Mouse (Mus musculus): ENCODE measurements around the gene Nfatc3. TPM values are rescaled to one million over a fixed set of nuclear protein-coding genes. Genes with fewer than 3 reads are reported as not detected.

The Nfatc3 gene
- total RNA-seq, 2 experiments from 2014 or later = 39.1 to 47.7 TPM

GRCm38 (mm10) chr8:106126055-106126454 lies 67.4 kb downstream of the Nfatc3 start:
- no peak for DNase-seq

DNA sequence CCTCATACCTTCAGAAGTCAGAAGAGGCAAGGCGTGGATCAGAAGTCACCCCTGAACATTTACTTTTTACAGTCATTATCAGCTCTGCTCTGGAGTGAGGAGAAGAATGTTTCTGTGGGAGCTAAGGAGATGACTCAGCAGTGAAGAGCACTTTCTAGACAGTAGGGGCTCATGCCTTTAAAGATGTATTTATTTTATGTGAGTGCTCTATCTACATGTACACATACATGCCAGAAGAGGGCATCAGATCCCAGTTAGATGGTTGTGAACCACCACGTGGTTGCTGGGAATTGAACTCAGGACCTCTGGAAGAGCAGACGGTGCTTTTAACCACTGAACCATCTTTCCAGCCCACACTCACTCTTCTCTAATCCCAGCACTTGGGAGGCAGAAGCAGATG lies 68.4 kb downstream of the Nfatc3 start:
- no peak for DNase-seq

DNA sequence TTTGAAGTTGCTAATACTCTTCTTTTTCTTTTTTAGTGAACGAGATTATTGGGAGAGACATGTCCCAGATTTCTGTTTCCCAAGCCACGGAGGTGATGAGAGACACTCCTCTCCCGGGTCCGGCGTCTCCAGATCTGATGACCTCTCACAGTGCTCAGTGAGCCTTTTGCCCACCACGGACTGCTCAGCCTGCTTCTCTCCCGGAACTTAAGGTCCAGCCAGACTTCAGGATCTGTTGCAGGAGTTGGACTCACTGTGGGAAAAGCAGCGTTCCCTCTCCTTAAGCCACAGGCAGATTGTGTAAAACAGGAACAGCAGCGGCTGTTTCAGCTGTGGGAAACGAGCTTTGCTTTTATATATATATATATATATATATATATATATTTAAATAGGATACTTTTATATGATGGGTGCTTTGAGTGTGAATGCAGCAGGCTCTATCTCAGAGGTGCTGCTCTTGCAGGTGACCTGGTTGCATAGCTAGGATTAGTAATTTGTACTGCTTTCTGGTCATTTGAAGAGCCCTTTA lies 69.3 kb downstream of the Nfatc3 start:
- no peak for DNase-seq

DNA sequence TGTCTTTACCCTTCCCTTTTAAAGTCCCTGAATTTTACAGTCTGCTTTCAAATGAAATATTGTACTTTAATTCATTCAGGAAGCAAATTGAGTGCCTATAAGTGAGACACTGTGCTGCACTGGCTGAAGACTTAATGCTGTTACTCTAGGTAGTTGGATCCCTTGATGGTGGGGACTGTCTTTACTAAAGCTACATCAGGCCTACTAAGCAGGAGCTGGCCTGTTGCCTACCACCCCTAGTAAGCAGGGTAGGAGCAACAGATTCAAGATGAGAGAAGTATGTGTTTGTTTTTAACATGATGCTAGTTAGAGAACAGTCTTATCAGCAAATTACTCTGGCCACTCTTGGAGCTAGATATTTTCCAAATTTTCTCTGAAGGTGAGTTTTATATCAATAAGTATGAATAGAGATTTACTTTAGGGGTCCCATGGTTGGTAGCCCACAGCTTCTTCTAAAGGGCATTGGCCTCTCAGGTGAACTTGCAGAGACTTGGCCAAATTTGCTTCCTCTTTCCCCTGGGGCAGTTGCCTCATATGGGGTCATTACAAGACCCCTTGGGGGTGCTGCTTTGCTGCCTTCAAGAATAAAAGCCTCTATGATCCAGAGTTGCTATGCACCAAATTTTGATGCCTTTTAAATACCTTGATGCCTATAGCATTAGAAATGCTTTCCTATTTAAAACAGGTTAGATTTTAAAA lies 70.7 kb downstream of the Nfatc3 start:
- DNase-seq = no peak

GRCm38 (mm10) chr8:106129997-106130396 lies 71.4 kb downstream of the Nfatc3 start:
- DNase-seq = no peak

- no peak for DNase-seq
These were observed 71.9 kb downstream of the Nfatc3 start for GRCm38 (mm10) chr8:106130505-106130904.

GRCm38 (mm10) chr8:106131021-106131420 lies 72.4 kb downstream of the Nfatc3 start:
- no peak for DNase-seq

DNA sequence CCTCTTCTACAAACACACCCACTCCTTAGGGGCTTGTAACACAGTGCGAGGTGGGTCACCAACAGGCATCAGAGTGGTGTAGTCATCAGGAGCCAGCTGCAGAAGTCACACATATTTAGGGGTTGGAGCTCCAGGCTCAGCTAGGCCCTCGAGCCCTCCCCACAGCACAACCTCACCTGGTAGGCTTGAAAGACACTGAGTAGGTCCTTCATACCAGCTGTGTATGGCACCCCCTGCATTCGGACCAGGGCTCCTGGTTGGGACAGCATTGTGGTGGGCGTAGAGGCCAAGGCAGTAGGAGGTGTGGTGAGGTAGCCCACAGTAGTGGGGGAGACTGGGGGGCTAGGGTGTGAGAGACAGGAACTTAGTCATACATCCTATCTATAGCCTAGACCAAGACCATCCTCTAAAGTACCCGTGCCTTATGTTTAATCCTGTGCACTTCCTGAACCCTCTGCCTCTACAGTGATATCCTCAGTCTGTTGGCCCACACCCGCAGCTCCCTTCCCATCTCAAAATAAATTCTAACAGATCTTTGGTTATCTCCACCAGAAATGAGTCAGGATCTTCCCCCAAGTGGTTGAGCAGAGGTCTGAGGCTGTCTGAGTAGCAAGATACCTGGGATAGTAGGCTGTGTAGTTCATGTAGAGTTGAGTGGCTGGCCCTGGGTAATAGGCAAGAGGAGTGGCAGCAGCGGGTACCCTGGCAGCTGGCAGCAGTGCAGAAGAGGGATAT lies 73.0 kb downstream of the Nfatc3 start:
- DNase-seq = no peak

GRCm38 (mm10) chr8:106132356-106132755 lies 73.7 kb downstream of the Nfatc3 start:
- DNase-seq = no peak

- DNase-seq = no peak
These were observed 74.9 kb downstream of the Nfatc3 start for GRCm38 (mm10) chr8:106133526-106133925.

GRCm38 (mm10) chr8:106133946-106134345 lies 75.3 kb downstream of the Nfatc3 start:
- DNase-seq = no peak

DNA sequence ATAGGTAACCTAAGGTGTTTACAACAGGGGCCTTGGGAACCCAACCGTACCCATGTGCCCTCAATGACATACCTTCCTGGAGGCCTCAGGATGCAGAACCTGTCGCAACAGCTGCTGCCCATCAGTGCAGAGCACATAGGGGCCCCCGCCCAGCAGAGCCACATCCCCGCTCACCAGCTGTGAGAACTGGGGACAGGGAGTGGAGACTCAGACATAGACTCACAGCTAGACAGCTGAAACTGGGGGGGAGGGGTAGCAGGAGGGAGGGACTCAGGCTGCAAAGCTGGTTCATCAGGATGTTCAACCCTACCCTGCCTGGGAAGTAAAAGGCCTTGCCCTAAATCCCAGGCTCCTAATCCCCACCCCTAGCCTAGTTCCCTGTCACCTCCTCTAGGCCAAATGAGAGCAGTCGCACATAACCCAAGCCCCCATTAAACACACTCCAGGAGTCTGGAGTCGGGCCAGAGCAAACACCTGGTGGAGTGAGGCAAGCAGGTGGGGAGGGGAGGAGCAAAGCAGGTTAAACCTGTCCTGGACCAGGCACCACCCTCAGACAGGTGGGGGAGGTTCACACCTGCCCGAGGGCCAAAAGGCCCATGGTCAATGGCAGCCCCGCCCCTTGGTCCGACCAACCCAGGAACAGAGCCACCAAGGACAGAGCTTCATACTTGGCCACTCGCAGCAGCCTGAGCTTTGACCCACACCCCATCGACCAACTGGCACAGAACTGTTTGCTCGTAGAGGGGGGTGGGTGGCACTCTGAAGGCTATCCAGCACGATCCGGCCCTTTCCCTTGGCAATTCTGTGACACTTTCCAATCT lies 76.3 kb downstream of the Nfatc3 start:
- DNase-seq = no peak

GRCm38 (mm10) chr8:106135672-106136071 lies 77.0 kb downstream of the Nfatc3 start:
- no peak for DNase-seq

DNA sequence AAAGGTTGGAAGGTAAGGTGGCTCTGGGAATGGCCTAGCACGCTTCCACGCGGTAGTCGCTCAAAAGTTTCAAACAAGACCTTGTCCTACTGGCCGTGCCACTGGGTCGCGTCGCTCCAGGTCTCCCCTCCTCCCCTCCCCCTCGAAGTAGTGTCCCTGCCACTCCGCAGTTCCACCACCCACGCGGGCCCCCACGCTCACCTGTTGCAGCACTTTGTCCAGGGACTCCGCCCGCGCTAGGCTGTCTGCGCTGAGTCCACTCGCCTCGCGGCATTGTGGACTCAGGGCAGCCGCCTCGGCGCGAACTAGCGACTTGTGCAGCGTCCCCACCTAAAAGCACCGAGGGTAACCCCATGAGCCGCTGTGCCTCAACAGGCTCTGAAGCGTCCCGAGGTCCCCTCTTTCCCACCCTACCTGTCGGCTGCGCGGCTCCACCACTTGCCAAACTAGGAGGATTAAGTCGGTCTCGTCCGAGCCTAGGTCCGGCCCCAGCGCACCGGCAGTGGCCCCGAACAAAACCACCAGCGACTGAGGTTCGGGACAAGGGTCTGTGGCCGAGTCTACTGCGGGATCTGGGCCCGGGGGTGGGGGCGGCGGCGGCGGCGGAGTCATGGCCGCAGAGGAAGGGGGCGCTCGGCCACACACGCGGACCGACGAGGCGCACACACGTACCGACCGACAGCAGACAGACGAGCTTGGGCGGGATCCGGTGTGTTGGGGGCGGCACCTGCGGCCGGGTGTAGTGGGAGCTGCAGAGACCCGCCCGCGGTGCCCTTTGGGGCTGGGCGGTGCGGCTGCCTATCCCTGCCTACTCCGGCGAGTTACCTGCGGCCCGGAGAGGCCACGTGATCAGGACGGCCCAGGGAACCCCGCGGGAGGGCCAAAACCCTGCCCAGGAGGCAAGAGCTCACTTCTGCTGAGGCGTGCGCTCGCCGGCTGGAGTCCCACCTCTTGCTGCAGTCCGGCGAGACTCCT lies 77.8 kb downstream of the Nfatc3 start, which contains the start of gene Esrp2:
Esrp2 (minus strand) TSS at position 819 of the 975 bp plus-strand sequence.
- peak; percentile 79 for DNase-seq

GRCm38 (mm10) chr8:106137218-106137905 lies 78.7 kb downstream of the Nfatc3 start:
- DNase-seq = no peak

GRCm38 (mm10) chr8:106137906-106138477 lies 79.4 kb downstream of the Nfatc3 start:
- DNase-seq = peak; percentile 84

DNA sequence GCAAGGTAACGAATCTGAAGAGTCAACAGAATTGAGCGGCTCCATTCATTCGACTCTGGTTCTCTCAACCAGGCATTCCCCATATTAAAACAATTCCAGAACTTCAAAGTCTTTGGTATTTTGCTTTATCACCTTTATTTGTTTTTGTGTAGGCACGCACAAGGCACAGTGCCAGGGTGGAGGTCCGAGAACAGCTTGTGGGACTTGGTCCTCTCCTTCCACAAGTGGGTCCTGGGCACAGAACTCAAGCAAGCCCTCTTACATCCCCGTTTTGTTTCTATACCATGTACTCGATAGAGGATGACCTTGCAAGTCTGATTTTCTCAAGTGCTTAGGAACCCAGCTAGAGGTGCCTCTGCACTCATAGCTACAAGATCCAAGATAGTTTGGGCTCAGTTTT lies 80.0 kb downstream of the Nfatc3 start:
- no peak for DNase-seq

DNA sequence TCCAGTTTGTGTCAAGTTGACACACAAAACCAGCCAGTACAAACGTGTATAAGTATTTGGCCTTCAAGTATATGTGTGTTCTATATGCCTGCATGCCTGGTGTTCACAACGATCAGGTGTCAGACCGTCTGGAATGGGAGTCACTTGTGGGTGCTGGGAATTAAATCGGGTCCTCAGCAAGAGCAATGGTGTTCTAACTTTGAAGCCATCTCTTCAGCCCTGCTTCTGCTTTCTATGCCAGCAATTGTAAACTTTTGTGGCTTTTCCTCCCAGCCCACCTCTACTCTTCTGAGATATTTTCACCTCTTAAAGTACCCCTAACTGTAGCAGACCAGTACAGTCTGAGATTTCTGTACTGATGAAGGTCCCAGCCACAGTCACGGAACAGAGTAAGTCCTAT lies 81.6 kb downstream of the Nfatc3 start:
- DNase-seq = no peak

GRCm38 (mm10) chr8:106140769-106141168 lies 82.1 kb downstream of the Nfatc3 start:
- peak; percentile 90 for DNase-seq

- no peak for DNase-seq
These were observed 86.7 kb downstream of the Nfatc3 start for GRCm38 (mm10) chr8:106145331-106145730.

All from adrenal gland, postnatal 10 days (tissue).